Mouse (Mus musculus) CH12.LX (cell line): ENCODE results near the gene Gpr146.

Experiments
- CTCF ChIP-seq, 2 experiments: IDR thresholded peaks in 1 of 2; conservative IDR thresholded peaks in 1 of 2; 2 replicates each; pipeline ENCODE4 v1.5.1; 2011 to 2012; ENCODE audit warnings: low read depth in 2 of 2, low read length in 2 of 2, improper control_type of control experiment in 1 of 2, inconsistent platforms in 1 of 2, mild to moderate bottlenecking in 1 of 2, moderate library complexity in 1 of 2
- EP300 ChIP-seq: IDR thresholded peaks from 2 replicates; pipeline ENCODE4 v1.6.1; 2011; ENCODE audit warnings: low read length, improper control_type of control experiment
- ETS1 ChIP-seq: conservative IDR thresholded peaks from 2 replicates; pipeline ENCODE4 v1.6.1; 2012; ENCODE audit warnings: low read depth, mild to moderate bottlenecking, inconsistent platforms, low read length, improper control_type of control experiment, moderate library complexity
- HCFC1 ChIP-seq: IDR thresholded peaks from 2 replicates; pipeline ENCODE4 v1.6.1; 2012; ENCODE audit warnings: low read depth, mild to moderate bottlenecking, inconsistent platforms, low read length, improper control_type of control experiment
- MAFK ChIP-seq: IDR thresholded peaks from 2 replicates; pipeline ENCODE4 v1.6.1; 2011; ENCODE audit warnings: low read length, improper control_type of control experiment; ENCODE audit not compliant: insufficient replicate concordance
- MEF2A ChIP-seq: IDR thresholded peaks from 2 replicates; pipeline ENCODE4 v1.6.1; 2014; ENCODE audit warnings: low read depth, mild to moderate bottlenecking, inconsistent platforms, low read length, improper control_type of control experiment, borderline replicate concordance
- POLR2A ChIP-seq: IDR thresholded peaks from 2 replicates; pipeline ENCODE4 v1.6.1; 2011; ENCODE audit warnings: low read depth, mild to moderate bottlenecking, improper control_type of control experiment, low read length
- POLR2AphosphoS2 ChIP-seq: IDR thresholded peaks from 2 replicates; pipeline ENCODE4 v1.6.1; 2011; ENCODE audit warnings: low read depth, low read length, improper control_type of control experiment
- RAD21 ChIP-seq: IDR thresholded peaks from 2 replicates; pipeline ENCODE4 v1.6.1; 2011; ENCODE audit warnings: low read depth, mild to moderate bottlenecking, low read length, improper control_type of control experiment, moderate library complexity
- SIN3A ChIP-seq: IDR thresholded peaks from 2 replicates; pipeline ENCODE4 v1.6.1; 2012; ENCODE audit warnings: low read length, improper control_type of control experiment, inconsistent platforms
- USF1 ChIP-seq: IDR thresholded peaks from 2 replicates; pipeline ENCODE4 v1.6.1; 2014; ENCODE audit warnings: low read depth, mild to moderate bottlenecking, inconsistent platforms, low read length, improper control_type of control experiment
- ZC3H11A ChIP-seq: IDR thresholded peaks from 2 replicates; pipeline ENCODE4 v1.6.1; 2012; ENCODE audit warnings: low read depth, mild to moderate bottlenecking, inconsistent platforms, low read length, improper control_type of control experiment

DNA sequence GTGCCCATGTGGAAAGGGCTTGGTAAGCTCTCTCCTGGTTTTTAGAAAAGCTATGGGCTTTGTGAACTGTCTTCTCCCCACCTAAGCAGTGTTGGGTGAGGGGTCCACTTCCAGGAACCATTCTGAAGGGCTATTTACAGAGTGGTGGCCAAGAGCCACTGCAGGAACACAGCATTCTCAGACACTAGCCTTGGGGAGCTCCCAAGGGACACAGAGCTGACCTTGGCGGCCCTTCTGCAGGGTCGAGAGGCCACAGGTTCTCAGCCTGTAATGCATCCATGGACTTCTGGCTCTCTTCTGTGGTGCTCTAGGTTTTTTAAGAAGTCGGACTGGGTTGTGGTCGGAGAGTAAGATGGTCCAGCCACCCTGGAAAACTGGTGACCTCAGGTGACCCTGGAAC is 32.6 kb downstream of the Gpr146 start:
- TF ChIP-seq POLR2AphosphoS2 (no peak), CTCF (conservative IDR thresholded peaks at IDR 0.05 in 1 of 2, IDR thresholded peaks at IDR 0.05 in 1 of 2; ENCODE audit: low read depth in 2 of 2, low read length in 2 of 2) (no peak), POLR2A (no peak), SIN3A (no peak), ETS1 (no peak), USF1 (no peak), EP300 (no peak), ZC3H11A (no peak), HCFC1 (no peak), RAD21 (no peak), MEF2A (no peak), MAFK (no peak)
